Mouse (Mus musculus): ENCODE data around the gene Emp3.
"Not testable (repeated sequence)": the region's sequence is repeated elsewhere in the genome, so short reads cannot be mapped to it uniquely, and the experiment has no call there.

The Emp3 gene

DNA sequence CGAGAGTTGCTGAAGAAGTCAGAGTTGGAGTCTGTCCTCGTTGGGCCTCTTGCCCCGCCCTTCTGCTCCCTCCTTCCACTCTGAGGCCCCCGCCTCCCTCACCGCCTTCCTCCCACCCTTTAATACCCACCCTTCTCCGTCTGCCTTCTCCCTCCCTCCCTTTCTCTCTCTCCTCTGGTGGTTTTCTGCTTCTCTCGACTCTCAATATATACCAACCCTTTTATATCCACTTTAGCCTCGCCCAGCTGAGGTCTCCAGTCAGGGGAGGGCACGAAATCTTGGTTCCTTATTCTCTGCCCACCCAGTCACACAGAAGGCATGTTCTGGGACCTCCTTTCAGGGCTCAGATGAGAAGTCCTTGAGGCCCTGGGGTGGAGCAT is at the start of gene Emp3:
Gene Emp3, minus strand, starts transcription at position 163 of the 380 bp plus-strand sequence.
- Histone ChIP-seq H3K36me3 (ENCODE audit: control insufficient read depth, insufficient read depth, low read length, poor library complexity, severe bottlenecking) (peaks cover 9% of the 10 kb centered on the region; the same call in 1 of the 2 replicates), H3K27me3 (ENCODE audit: control insufficient read depth, insufficient read depth, low read length, poor library complexity, severe bottlenecking) (no peaks in the 10 kb centered on the region)
- DNase-seq (ENCODE audit: low read depth, low spot score), result peak; percentile 90

DNA sequence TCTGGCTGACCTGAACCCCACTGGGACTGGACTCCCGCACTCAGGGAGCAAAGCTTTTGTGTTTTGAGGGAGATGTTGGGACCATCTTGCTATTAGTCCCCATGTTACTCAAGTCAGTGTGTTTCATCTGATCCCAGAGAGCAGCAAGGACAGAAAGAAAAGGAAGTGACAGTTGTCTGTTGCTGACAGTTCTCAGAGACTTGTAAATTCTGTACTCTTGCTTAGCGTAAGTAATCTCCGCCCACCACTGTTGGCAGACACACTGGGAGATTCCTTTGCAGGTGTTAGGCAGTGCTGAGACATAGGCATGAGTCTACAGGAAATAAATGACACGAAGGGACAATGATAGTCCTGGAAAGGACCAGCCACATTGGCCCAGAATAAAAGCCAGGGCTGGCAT is 35.4 kb upstream of the Emp3 start:
- DNase-seq (ENCODE audit: low read depth, low spot score), result no peak
- Histone ChIP-seq H3K36me3 (ENCODE audit: control insufficient read depth, insufficient read depth, low read length, poor library complexity, severe bottlenecking) (no peaks in the 10 kb centered on the region), H3K27me3 (ENCODE audit: control insufficient read depth, insufficient read depth, low read length, poor library complexity, severe bottlenecking) (no peaks in the 10 kb centered on the region)

GRCm38 (mm10) chr7:45949061-45949460 is 27.9 kb upstream of the Emp3 start:
- no peak for DNase-seq (ENCODE audit: low read depth, low spot score)
- H3K36me3 ChIP-seq (ENCODE audit: control insufficient read depth, insufficient read depth, low read length, poor library complexity, severe bottlenecking), result no peaks in the 10 kb centered on the region
- no peaks in the 10 kb centered on the region for H3K27me3 ChIP-seq (ENCODE audit: control insufficient read depth, insufficient read depth, low read length, poor library complexity, severe bottlenecking)

DNA sequence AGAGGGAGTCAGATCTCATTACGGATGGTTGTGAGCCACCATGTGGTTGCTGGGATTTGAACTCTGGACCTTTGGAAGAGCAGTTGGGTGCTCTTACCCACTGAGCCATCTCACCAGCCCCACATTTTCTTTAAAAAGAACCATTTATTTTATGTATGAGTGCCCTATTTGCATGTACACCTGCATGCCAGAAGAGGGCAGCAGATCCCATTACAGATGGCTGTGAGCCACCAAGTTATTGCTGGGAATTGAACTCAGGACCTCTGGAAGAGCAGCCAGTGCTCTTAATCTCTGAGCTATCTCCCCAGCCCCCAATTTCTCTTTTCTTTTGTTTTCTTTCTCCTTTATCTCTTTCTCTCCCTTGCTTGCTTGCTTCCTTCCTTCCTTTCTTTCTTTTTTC is 22.1 kb upstream of the Emp3 start:
- not testable (repeated sequence) for H3K36me3 ChIP-seq (ENCODE audit: control insufficient read depth, insufficient read depth, low read length, poor library complexity, severe bottlenecking); H3K27me3 ChIP-seq (ENCODE audit: control insufficient read depth, insufficient read depth, low read length, poor library complexity, severe bottlenecking)
- DNase-seq (ENCODE audit: low read depth, low spot score), result peak; percentile 28

DNA sequence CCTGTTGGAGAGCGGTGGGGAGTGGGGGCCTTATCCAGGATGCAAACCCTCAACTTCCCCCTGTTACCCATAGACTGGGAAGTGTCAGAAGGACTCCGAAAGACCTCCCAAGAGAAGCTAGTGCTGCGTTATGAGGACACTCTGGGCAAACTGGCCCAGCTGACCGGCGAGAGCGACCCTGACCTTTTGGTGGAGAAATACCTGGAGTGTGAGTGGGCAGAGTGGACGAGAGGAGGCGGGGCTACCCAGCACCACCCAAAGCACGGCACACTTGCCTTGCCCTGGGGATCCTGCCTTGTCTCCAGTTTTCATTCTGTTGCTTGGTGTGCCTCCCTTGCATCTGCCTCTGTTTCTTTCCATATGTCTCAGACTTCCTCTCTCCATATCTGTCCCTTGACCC is 20.8 kb upstream of the Emp3 start:
- no peak for DNase-seq (ENCODE audit: low read depth, low spot score)
- no peaks in the 10 kb centered on the region for H3K36me3 ChIP-seq (ENCODE audit: control insufficient read depth, insufficient read depth, low read length, poor library complexity, severe bottlenecking)
- no peaks in the 10 kb centered on the region for H3K27me3 ChIP-seq (ENCODE audit: control insufficient read depth, insufficient read depth, low read length, poor library complexity, severe bottlenecking)

DNA sequence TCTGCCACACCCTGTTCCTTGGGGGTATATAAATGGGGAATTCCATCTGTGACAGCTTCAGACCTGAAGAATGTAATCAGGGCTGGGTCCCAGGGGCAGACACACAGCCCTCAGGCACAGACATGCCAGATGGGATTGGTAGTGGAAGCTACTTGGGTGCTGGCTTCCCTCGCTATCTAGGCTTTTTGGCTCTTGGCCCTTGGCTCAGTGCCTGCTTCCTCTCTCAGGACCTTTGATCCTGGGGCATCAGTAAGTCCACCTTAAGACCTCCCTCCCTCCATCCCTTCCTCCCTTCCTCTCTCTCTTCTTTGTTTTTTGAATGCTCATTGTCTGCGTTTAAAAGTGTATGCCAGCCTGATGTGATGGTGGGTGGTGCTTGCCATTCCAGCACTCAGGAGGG is 18.6 kb upstream of the Emp3 start:
- DNase-seq (ENCODE audit: low read depth, low spot score), result no peak
- H3K27me3 ChIP-seq (ENCODE audit: control insufficient read depth, insufficient read depth, low read length, poor library complexity, severe bottlenecking), result no peaks in the 10 kb centered on the region
- no peaks in the 10 kb centered on the region for H3K36me3 ChIP-seq (ENCODE audit: control insufficient read depth, insufficient read depth, low read length, poor library complexity, severe bottlenecking)

DNA sequence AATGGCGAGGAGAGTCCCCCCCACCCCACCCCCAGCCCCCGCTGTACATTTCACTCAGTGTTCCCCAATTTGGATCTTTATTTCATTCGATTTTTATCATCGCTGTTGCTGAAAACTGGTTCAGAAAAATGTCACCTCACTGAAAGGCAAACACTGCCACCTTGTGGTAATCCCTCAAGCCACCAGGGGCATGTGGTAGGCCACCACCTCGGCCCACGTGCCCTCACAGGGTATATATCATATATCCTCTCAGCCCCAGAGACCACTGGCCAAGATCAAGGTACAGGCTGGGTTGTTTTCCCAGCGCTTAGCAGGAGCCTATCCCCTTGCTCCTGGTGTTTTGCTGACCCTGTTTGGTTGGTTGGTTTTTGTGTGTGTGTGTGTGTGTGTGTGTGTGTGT is 13.9 kb upstream of the Emp3 start:
- DNase-seq (ENCODE audit: low read depth, low spot score), result peak; percentile 90
- H3K36me3 ChIP-seq (ENCODE audit: control insufficient read depth, insufficient read depth, low read length, poor library complexity, severe bottlenecking), result no peaks in the 10 kb centered on the region

DNA sequence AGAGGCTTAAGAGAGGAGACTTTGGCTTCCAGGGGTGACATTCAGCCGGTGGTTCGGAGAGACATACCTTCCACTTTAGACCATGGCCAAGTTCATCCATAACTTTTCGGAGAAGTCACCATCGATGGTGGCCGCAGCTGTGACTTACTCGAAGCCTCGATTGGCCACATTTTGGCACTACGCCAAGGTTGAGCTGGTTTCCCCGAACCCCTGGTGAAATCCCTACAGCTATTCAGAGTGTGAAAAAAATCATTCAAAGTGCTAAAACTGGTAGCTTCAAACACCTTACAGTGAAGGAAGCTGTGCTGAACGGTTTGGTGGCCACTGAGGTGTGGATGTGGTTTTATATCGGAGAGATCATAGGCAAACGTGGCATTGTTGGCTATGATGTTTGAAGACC is 12.6 kb upstream of the Emp3 start:
- not testable (repeated sequence) for H3K36me3 ChIP-seq (ENCODE audit: control insufficient read depth, insufficient read depth, low read length, poor library complexity, severe bottlenecking); DNase-seq (ENCODE audit: low read depth, low spot score); H3K27me3 ChIP-seq (ENCODE audit: control insufficient read depth, insufficient read depth, low read length, poor library complexity, severe bottlenecking)

More for the DNA sequence above, 13.9 kb upstream of the Emp3 start:
- H3K27me3 ChIP-seq (ENCODE audit: control insufficient read depth, insufficient read depth, low read length, poor library complexity, severe bottlenecking), result no peaks in the 10 kb centered on the region

DNA sequence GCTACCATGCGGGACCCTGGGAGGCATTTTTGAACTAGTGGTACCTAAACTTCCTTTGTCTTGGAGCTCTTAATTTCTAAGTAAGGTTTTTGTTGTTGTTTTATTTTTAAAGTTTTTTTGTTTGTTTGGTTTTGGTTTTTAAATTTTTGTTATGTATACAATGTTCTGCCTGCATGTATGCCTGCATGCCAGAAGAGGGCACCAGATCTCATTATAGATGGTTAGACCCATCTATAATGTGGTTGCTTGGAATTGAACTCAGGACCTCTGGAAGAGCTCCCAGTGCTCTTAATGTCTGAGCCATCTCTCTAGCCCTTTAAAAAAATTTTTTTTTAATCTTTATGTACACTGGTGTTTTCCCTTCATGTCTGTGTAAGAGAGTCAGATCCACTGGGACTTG is 8.5 kb upstream of the Emp3 start:
- H3K36me3 ChIP-seq (ENCODE audit: control insufficient read depth, insufficient read depth, low read length, poor library complexity, severe bottlenecking), result no peaks in the 10 kb centered on the region
- no peaks in the 10 kb centered on the region for H3K27me3 ChIP-seq (ENCODE audit: control insufficient read depth, insufficient read depth, low read length, poor library complexity, severe bottlenecking)
- no peak for DNase-seq (ENCODE audit: low read depth, low spot score)

DNA sequence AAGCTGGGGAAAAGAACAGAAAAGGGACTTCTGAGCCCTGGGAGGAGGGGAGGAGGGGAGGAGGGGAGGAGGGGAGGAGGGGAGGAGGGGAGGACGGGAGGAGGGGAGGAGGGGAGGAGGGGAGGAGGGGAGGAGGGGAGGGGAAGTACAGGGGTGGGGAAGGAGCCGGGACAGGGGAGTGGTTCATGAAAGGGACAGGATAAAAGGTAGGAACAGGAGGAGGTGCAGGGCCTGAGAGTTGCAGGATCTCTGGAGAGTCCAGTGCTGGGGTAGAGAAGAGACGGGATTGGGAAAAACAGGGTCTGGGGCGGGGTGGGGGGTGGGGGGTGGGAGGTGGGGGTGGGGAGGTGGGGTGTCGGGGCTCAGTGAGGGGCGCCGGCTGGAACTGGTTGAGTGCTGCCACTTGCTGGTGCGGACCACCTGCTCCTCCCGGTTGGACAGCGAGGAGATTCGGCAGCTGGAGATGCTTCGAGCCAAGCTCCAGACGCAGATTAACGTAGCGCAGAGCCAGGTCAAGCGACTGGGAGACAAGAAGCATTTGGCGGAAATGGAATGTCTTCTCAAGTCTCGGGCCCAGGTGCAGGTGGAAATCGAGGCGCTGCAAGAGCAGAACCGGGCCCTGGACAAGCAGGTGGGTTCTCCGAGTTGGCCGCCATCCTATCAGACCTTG is 7.6 kb upstream of the Emp3 start:
- no peaks in the 10 kb centered on the region for H3K36me3 ChIP-seq (ENCODE audit: control insufficient read depth, insufficient read depth, low read length, poor library complexity, severe bottlenecking)
- H3K27me3 ChIP-seq (ENCODE audit: control insufficient read depth, insufficient read depth, low read length, poor library complexity, severe bottlenecking), result no peaks in the 10 kb centered on the region
- DNase-seq (ENCODE audit: low read depth, low spot score), result no peak

GRCm38 (mm10) chr7:45924429-45924816 is 3.2 kb upstream of the Emp3 start:
- Histone ChIP-seq H3K27me3 (ENCODE audit: control insufficient read depth, insufficient read depth, low read length, poor library complexity, severe bottlenecking) (no peaks in the 10 kb centered on the region), H3K36me3 (ENCODE audit: control insufficient read depth, insufficient read depth, low read length, poor library complexity, severe bottlenecking) (no peaks in the 10 kb centered on the region)
- peak; percentile 65 for DNase-seq (ENCODE audit: low read depth, low spot score)

DNA sequence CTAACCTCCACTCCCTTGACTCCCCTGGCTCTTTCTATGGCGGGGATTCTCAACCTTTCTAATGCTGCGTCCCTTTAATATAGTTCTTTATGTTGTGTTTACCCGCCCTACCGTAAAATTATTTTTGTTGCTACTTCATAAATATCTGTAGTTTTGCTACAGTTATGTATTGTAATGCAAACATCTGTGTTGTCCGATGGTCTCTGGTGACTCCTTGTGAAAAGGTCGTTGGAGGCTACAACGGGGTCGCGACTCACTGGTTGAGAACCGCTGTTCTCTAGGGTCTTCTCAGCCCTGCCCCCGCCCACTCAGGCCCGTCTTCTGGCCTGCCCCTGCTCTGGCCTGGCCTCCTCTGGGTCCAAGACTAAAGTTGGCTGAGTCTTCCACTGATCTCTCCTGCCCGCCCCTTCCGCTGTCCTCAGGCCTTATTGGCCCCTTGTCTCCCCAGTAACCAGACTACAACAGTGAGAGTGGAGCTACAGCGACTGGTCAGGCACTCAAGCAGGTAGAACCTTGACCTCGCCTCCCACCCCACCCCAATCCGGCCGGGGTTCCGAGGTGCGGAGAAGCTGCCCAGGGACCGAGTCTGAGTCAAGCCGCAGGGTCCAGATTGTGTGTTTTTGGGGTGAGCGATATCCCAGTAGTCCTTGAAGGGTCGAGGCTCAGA is 2.7 kb upstream of the Emp3 start, which contains the start of gene Ccdc114:
Gene Ccdc114, plus strand, starts transcription at position 311 of the 667 bp plus-strand sequence.
- Histone ChIP-seq H3K36me3 (ENCODE audit: control insufficient read depth, insufficient read depth, low read length, poor library complexity, severe bottlenecking) (peaks cover 3% of the 10 kb centered on the region; the same call in 1 of the 2 replicates), H3K27me3 (ENCODE audit: control insufficient read depth, insufficient read depth, low read length, poor library complexity, severe bottlenecking) (no peaks in the 10 kb centered on the region)
- DNase-seq (ENCODE audit: low read depth, low spot score), result peak; percentile 76

DNA sequence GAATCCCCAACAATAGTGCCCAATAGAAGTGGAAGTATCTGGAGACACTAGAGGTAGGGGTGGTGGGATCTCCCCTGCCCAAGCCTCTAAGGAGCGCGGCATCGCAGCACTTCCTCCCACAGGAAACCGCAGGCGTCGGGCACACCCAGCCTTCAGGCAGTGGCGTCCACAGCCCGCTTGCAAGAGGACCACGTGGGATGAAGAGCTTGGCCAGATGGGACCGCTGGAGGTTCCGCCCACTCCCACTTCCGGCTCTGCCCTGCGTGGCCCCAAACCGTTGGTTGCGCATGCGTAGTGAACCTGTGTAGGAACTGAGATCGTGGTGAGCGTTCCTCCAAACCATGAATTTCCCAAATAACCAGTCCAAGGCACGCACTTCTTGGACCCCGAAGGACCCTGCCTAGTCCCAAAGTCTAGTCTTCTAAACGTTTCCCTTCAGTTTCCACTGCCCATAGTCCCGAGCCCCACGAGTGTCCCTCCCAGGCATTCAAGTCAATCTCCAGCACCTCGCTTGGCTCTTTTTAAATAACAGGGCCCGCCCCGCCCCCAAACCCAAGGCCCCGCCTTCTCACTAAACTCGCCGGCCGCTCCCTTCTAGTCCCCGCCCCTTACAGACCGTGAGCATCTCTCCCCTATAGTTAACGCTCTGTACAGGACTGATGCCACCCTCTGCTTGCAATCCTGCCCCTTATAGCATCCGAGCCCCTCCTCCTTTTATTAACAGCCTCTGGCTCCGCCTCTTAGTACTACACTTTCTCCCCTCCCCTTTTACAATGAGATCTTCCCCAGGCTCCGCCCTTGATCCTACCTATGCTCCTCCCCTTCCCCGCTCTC is 1.9 kb upstream of the Emp3 start:
- Histone ChIP-seq H3K36me3 (ENCODE audit: control insufficient read depth, insufficient read depth, low read length, poor library complexity, severe bottlenecking) (peaks cover 5% of the 10 kb centered on the region; the same call in 1 of the 2 replicates), H3K27me3 (ENCODE audit: control insufficient read depth, insufficient read depth, low read length, poor library complexity, severe bottlenecking) (no peaks in the 10 kb centered on the region)
- peak; percentile 99 for DNase-seq (ENCODE audit: low read depth, low spot score)

- no peaks in the 10 kb centered on the region for H3K27me3 ChIP-seq (ENCODE audit: control insufficient read depth, insufficient read depth, low read length, poor library complexity, severe bottlenecking)
- DNase-seq (ENCODE audit: low read depth, low spot score), result peak; percentile 28
- peaks cover 9% of the 10 kb centered on the region; the same call in 1 of the 2 replicates for H3K36me3 ChIP-seq (ENCODE audit: control insufficient read depth, insufficient read depth, low read length, poor library complexity, severe bottlenecking)
These were observed 871 bp upstream of the Emp3 start for GRCm38 (mm10) chr7:45921950-45922600.
